Mouse (Mus musculus): ENCODE data around the gene Tesc. TPM values are rescaled to one million over a fixed set of nuclear protein-coding genes. Genes with fewer than 3 reads are reported as not detected.

The Tesc gene
- polyA plus RNA-seq (2012; rRNA removed) = 0.59 and 0.73 TPM in 2 replicates

GRCm38 (mm10) chr5:118027698-118028190, at the start of gene Tesc:
Tesc (plus strand) TSS chr5:118027743.

Other genes with a start within 250 kb of the Tesc start
- gene Nos1, start 246.7 kb upstream of the Tesc start, polyA plus RNA-seq (2012; rRNA removed) = under 0.01 TPM in 2 replicates
- 8.9 and 10.1 TPM in 2 replicates for gene Fbxo21, start 51.0 kb upstream of the Tesc start, polyA plus RNA-seq (2012; rRNA removed)
- 9.7 and 10.7 TPM in 2 replicates for gene Fbxw8, start 127.7 kb downstream of the Tesc start, polyA plus RNA-seq (2012; rRNA removed)
- gene Hrk, start 136.9 kb downstream of the Tesc start, polyA plus RNA-seq (2012; rRNA removed) = 0.02 TPM in 1 of 2 replicates, not detected in the other
- gene Rnft2, start 217.4 kb downstream of the Tesc start, polyA plus RNA-seq (2012; rRNA removed) = 0.67 and 0.84 TPM in 2 replicates
- gene 2410131K14Rik, start 217.5 kb downstream of the Tesc start, polyA plus RNA-seq (2012; rRNA removed) = 1.00 and 1.1 TPM in 2 replicates